Mouse (Mus musculus): Measurements from ENCODE around the gene Eif2b2. TPM values are rescaled to one million over a fixed set of nuclear protein-coding genes. Genes with fewer than 3 reads are reported as not detected.

The Eif2b2 gene
- total RNA-seq, 4 experiments from 2014 or later: 52.0 to 70.8 (median 60.7) TPM

GRCm38 (mm10) chr12:85193923-85194622, 25.2 kb upstream of the Eif2b2 start:
- no peak for DNase-seq (ENCODE audit: low spot score in 2 of 2)

GRCm38 (mm10) chr12:85194623-85195018, 24.7 kb upstream of the Eif2b2 start:
- DNase-seq (ENCODE audit: low spot score in 2 of 2): peak; percentile 39 to 47

GRCm38 (mm10) chr12:85195086-85195485, 24.2 kb upstream of the Eif2b2 start:
- no peak for DNase-seq (ENCODE audit: low spot score in 2 of 2)

- no peak for DNase-seq (ENCODE audit: low spot score in 2 of 2)
These were observed 23.1 kb upstream of the Eif2b2 start for GRCm38 (mm10) chr12:85196191-85196590.

GRCm38 (mm10) chr12:85197371-85197770, 21.9 kb upstream of the Eif2b2 start:
- DNase-seq (ENCODE audit: low spot score in 2 of 2): no peak

GRCm38 (mm10) chr12:85197936-85198335, 21.3 kb upstream of the Eif2b2 start:
- DNase-seq (ENCODE audit: low spot score in 2 of 2): no peak

GRCm38 (mm10) chr12:85199954-85200353, 19.3 kb upstream of the Eif2b2 start:
- DNase-seq (ENCODE audit: low spot score in 2 of 2): no peak

GRCm38 (mm10) chr12:85200929-85201829, 18.1 kb upstream of the Eif2b2 start:
- no peak for DNase-seq (ENCODE audit: low spot score in 2 of 2)

GRCm38 (mm10) chr12:85201830-85202147, 17.5 kb upstream of the Eif2b2 start:
- no peak for DNase-seq (ENCODE audit: low spot score in 2 of 2)

GRCm38 (mm10) chr12:85202191-85202590, 17.1 kb upstream of the Eif2b2 start:
- DNase-seq (ENCODE audit: low spot score in 2 of 2): no peak

- DNase-seq (ENCODE audit: low spot score in 2 of 2): no peak
These were observed 15.6 kb upstream of the Eif2b2 start for GRCm38 (mm10) chr12:85203699-85204098.

- DNase-seq (ENCODE audit: low spot score in 2 of 2): no peak
These were observed 15.2 kb upstream of the Eif2b2 start for GRCm38 (mm10) chr12:85204105-85204504.

- no peak for DNase-seq (ENCODE audit: low spot score in 2 of 2)
These were observed 13.9 kb upstream of the Eif2b2 start for GRCm38 (mm10) chr12:85205425-85205824.

GRCm38 (mm10) chr12:85208687-85209199, 10.5 kb upstream of the Eif2b2 start:
- no peak for DNase-seq (ENCODE audit: low spot score in 2 of 2)

- DNase-seq (ENCODE audit: low spot score in 2 of 2): no peak
These were observed 4.2 kb upstream of the Eif2b2 start for GRCm38 (mm10) chr12:85215031-85215430.

GRCm38 (mm10) chr12:85217733-85218310, 1.5 kb upstream of the Eif2b2 start:
- DNase-seq (ENCODE audit: low spot score in 2 of 2): no peak

GRCm38 (mm10) chr12:85219905-85220290, 617 bp downstream of the Eif2b2 start:
- DNase-seq (ENCODE audit: low spot score in 2 of 2): peak in 1 of 2 experiments; percentile 7

GRCm38 (mm10) chr12:85227227-85227626, 7.9 kb downstream of the Eif2b2 start:
- DNase-seq (ENCODE audit: low spot score in 2 of 2): no peak

- DNase-seq (ENCODE audit: low spot score in 2 of 2): no peak
These were observed 8.8 kb downstream of the Eif2b2 start for GRCm38 (mm10) chr12:85227876-85228599.

- DNase-seq (ENCODE audit: low spot score in 2 of 2): no peak
These were observed 14.4 kb downstream of the Eif2b2 start for GRCm38 (mm10) chr12:85233376-85234358.
